Mouse (Mus musculus) small intestine, adult 2 months (tissue): ENCODE measurements around the gene Kcnd2.

ENCODE experiments used
- CTCF ChIP-seq: fragments of 200-500 bp; IDR thresholded peaks from 2 replicates; pipeline ENCODE4 v1.5.1; 2012; ENCODE audit warnings: low read depth, mild to moderate bottlenecking, control low read depth, inconsistent platforms, low read length, moderate library complexity, mixed read lengths; ENCODE audit not compliant: insufficient replicate concordance, insufficient read length; ENCODE audit errors: extremely low read depth
- POLR2A ChIP-seq: fragments of 200-500 bp; IDR thresholded peaks from 2 replicates; pipeline ENCODE4 v1.6.1; 2012; ENCODE audit warnings: low read depth, mild to moderate bottlenecking, control low read depth, inconsistent platforms, low read length, moderate library complexity

GRCm38 (mm10) chr6:21520351-21520750, 305.0 kb downstream of the Kcnd2 start:
- TF ChIP-seq POLR2A (no peak), CTCF (no peak)
